Mouse (Mus musculus) kidney, postnatal 36 days (tissue): Measurements from ENCODE around the gene Rreb1.

Source experiments
- DNase-seq, 2 experiments: peaks; one replicate each; pipeline ENCODE4 v3.0.0; 2021 to 2022; ENCODE audit warnings: mixed read lengths in 2 of 2

Gene Rreb1

DNA sequence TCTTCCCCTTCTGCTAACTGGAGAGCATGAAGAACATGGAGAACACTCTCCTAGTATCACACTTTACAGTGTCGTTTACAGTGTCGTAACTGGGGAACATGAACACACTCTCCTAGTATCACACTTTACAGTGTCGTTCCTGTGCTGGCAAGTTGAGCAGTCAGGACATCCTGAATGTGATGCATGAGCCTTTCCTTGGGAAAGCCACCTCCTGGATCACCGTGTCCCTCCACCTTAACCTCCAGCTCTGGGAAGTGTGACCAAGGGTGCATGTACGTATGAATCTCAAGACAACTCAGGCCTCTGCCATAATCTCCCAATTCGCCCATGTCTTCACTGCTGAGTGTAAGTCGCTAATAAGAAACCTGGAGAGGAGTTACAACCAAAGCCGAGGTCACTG lies 211.5 kb downstream of the Rreb1 start:
- no peak for DNase-seq

DNA sequence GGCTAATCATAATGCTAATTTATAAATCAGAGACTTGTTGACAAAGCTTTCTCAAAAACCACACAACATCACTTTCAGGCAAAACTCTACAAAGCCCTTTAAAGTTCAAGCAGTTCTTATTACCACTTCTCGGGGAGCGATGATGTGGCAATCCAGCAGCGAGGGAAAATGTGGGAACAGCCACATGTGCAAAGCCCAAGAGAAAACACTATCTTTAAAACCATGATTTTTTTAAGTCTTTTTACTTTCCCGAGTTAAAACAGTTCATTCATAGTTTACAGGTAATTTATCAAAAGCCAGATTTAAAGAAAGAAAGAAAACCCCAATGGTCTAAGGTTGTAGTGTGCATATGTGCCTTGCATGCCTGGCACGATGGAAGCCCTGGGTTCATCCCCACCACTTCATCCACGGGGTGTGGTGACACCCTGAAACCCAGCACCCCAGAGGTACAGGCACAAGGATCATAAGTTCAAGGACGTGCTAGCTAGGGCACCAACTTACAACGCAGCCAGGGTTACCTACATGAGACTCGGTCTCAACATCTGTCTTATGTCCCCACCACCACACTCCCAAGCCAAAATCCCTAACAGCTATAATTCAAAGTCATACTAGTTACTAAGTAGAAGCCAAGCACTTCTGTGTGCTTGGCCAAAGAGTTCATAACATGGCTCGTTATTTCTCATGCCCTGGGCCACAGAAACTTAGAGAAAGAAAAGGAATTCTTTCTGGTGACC lies 214.6 kb downstream of the Rreb1 start:
- no peak for DNase-seq

DNA sequence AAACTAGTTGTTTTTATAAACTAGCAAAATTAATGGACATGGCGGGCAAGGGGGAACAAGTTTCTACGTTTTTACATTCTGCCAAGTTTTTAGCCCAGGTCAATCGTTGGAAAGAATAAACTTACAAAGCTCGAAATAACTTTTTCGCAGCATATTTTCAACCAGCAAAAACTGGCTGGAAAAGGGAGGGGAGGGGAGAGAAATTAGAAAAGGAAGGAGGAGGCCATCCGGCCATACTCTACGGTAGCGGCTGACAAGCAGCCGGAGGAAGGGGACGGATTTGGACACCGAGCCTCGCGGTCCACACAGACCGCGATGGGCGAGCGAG lies 215.1 kb downstream of the Rreb1 start:
- DNase-seq, result no peak

DNA sequence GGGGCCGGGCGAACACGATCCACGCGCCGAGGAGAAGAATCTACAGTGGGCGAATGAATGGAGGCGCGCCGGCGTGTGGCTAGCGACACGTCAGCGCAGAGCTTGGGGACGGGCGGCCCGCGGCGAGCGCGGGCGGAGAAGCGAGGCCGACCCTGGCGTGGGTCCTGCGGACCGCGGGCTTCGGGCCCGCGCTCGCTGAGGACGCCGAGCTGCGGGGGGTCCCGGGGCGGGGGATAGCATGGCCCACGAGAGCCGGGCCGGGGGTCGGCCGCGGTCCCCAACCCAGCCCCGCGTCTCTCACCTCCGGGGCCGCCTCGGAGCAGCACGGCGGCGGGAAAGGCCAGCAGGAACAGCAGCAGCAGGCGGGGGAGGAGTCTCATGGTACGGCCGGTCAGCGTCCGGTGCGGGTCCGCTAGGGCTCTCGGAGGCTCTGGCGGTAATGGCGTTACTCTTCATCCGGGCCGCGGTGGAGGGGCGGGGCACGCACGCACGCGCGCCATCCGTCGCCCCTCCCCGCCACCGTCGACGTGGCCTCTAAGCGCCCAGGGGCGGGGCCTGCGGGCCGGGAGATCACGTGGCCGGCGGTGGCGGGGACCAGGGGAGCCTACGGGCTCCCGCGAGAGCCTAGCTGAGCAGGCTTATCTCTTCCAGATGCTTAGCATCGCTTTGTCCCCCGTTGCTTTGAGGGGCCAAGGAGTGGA lies 215.7 kb downstream of the Rreb1 start, which contains the start of gene Ssr1:
Gene Ssr1, minus strand, starts transcription at position 514 of the 701 bp plus-strand sequence.
- DNase-seq, result peak; percentile 97 to 100

DNA sequence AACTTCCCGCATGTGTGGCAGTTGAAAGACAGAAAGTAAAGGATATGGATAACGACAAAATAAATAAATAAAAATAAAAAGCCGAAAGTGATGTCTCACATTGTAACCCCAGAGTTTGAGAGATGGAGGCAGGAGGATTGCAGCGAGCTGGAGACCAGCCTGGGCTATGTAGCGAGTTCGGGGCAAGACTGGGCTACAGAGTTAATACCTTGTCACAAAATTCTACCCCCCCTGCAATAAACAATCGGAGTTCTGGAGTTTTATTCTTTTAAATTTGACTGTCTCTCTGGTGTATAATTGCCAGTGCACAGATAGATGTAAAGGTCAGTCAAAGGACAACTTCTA lies 216.2 kb downstream of the Rreb1 start:
- DNase-seq, result no peak

DNA sequence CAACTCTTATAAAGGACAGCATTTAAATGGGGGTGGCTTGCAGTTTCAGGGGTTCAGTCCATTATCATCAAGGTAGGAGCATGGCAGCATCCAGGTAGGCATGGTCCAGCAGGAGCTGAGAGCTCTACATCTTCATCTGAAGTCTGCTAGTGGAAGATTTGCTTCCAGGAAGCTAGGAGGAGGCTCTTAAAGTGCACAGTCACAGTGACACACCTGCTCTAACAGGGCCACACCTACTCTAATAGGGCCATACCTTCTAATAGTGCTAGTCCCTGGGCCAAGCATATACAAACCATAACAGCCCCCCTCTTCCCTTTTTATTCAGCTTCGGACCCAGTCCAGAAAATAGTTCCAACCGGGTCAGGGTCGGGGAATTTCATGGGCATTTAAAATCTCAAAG lies 221.5 kb downstream of the Rreb1 start:
- DNase-seq, result no peak
